Mouse (Mus musculus): Measurements from ENCODE around the gene Zfp322a. TPM values are rescaled to one million over a fixed set of nuclear protein-coding genes. Genes with fewer than 3 reads are reported as not detected.

Gene Zfp322a
- total and polyA plus RNA-seq, 3 experiments: 1.5 to 15.8 (median 14.8) TPM

DNA sequence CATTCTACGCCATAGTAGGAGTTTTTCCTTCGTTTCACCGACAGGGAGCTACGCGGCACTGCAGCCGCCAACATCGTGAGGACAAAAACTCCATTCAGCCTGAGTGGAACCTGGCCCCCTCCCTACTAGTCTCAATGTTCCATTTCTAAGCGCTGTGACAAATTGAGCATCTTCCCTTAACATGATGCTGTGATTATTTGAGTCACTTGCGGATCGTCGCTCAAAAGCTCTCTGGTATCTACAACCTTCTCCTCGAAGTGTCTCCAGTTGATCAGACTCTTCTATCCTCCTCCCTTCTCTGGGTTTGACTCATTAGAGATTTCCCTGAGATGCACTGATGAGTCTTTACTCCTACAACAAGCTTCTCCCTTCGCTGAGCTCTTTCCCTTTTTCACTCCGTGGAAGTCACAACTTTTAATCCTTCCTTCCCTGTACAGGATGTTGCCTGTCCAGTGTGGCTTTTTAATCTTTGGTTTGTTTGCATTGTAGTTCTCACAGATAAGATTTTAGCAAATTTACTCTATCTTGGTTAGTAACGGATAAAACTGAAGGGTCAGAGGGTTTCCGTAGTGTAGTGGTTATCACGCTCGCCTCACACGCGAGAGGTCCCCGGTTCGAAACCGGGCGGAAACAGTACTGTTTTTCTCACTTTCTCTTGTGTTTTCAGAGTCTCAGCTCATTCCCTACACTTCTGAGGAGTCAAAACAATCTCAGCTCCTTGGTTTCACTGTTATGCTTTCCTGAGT lies 61.8 kb downstream of the Zfp322a start:
- H3K9ac ChIP-seq (ENCODE audit: low read depth, low read length): no peak overlapping the region
- H3K79me2 ChIP-seq (replicated peaks; ENCODE audit: control insufficient read depth, insufficient read depth, low read length): no peaks in the 10 kb centered on the region
- peaks cover 19% of the 10 kb centered on the region for H3K27me3 ChIP-seq (ENCODE audit: control insufficient read depth, insufficient read depth, low read length)
- no peaks in the 10 kb centered on the region; the same call in 1 of the 2 replicates for H3K4me1 ChIP-seq (ENCODE audit: control insufficient read depth, insufficient read depth, low read length)
- TF ChIP-seq EP300 (IDR thresholded peaks at IDR 0.05; ENCODE audit: insufficient read depth, low read depth, low read length) (no peak), CTCF (IDR thresholded peaks at IDR 0.05) (no peak), POLR2A (IDR thresholded peaks at IDR 0.05; ENCODE audit: insufficient read depth, low read depth, low read length) (no peak)
- H3K4me3 ChIP-seq: no peak overlapping the region
- H3K27ac ChIP-seq: no peak overlapping the region
- no peaks in the 10 kb centered on the region for H3K36me3 ChIP-seq (ENCODE audit: control insufficient read depth, insufficient read depth, low read length)
- DNase-seq: no peak
- 8% methylated on average over 24 of the region's 24 CpGs for WGBS
- intact Hi-C loops (cut with DNase I): no loop called here

- WGBS: 24% methylated on average over 10 of the region's 10 CpGs
- no peak overlapping the region for H3K27ac ChIP-seq
- peaks cover 19% of the 10 kb centered on the region for H3K27me3 ChIP-seq (ENCODE audit: control insufficient read depth, insufficient read depth, low read length)
- intact Hi-C loops (cut with DNase I): no loop called here
- H3K4me3 ChIP-seq: no peak overlapping the region
- no peaks in the 10 kb centered on the region; the same call in 1 of the 2 replicates for H3K4me1 ChIP-seq (ENCODE audit: control insufficient read depth, insufficient read depth, low read length)
- H3K9ac ChIP-seq (ENCODE audit: low read depth, low read length): no peak overlapping the region
- no peaks in the 10 kb centered on the region for H3K36me3 ChIP-seq (ENCODE audit: control insufficient read depth, insufficient read depth, low read length)
- no peak for DNase-seq
- TF ChIP-seq POLR2A (IDR thresholded peaks at IDR 0.05; ENCODE audit: insufficient read depth, low read depth, low read length) (no peak), EP300 (IDR thresholded peaks at IDR 0.05; ENCODE audit: insufficient read depth, low read depth, low read length) (no peak), CTCF (IDR thresholded peaks at IDR 0.05) (no peak)
- no peaks in the 10 kb centered on the region for H3K79me2 ChIP-seq (replicated peaks; ENCODE audit: control insufficient read depth, insufficient read depth, low read length)
These were observed 62.3 kb downstream of the Zfp322a start for GRCm38 (mm10) chr13:23306707-23307068.

Other genes starting within 250 kb of the Zfp322a start
- not detected for gene Vmn1r218, start 236.1 kb downstream of the Zfp322a start, total RNA-seq (2021)
- gene Vmn1r218, start 236.1 kb downstream of the Zfp322a start, polyA plus RNA-seq (2012; rRNA removed): not detected in 2 replicates
- not detected for gene Vmn1r219, start 209.9 kb downstream of the Zfp322a start, total RNA-seq (2021)
- gene Vmn1r219, start 209.9 kb downstream of the Zfp322a start, polyA plus RNA-seq (2012; rRNA removed): not detected in 2 replicates
- not detected for gene Vmn1r220, start 181.2 kb downstream of the Zfp322a start, total RNA-seq (2021)
- gene Vmn1r220, start 181.2 kb downstream of the Zfp322a start, polyA plus RNA-seq (2012; rRNA removed): not detected in 2 replicates
- not detected for gene Vmn1r221, start 155.1 kb downstream of the Zfp322a start, total RNA-seq (2021)
- not detected in 2 replicates for gene Vmn1r221, start 155.1 kb downstream of the Zfp322a start, polyA plus RNA-seq (2012; rRNA removed)
- not detected for gene Vmn1r222, start 133.3 kb downstream of the Zfp322a start, total RNA-seq (2021)
- not detected in 2 replicates for gene Vmn1r222, start 133.3 kb downstream of the Zfp322a start, polyA plus RNA-seq (2012; rRNA removed)
- gene Vmn1r223, start 122.1 kb downstream of the Zfp322a start, total RNA-seq (2021): not detected
- gene Vmn1r223, start 122.1 kb downstream of the Zfp322a start, polyA plus RNA-seq (2012; rRNA removed): not detected in 2 replicates
- 1 to 10 TPM; 3.9 to 5.1 TPM for gene Abt1, start 54.7 kb upstream of the Zfp322a start, total RNA-seq (2021)
- gene Abt1, start 54.7 kb upstream of the Zfp322a start, polyA plus RNA-seq (2012; rRNA removed): 2.4 and 3.1 TPM in 2 replicates
- gene Btn1a1, start 96.7 kb upstream of the Zfp322a start, total RNA-seq (2021): not detected
- 0.20 TPM in 1 of 2 replicates, not detected in the other for gene Btn1a1, start 96.7 kb upstream of the Zfp322a start, polyA plus RNA-seq (2012; rRNA removed)
- gene Btn2a2, start 119.6 kb upstream of the Zfp322a start, total RNA-seq (2021): not detected
- gene Btn2a2, start 119.6 kb upstream of the Zfp322a start, polyA plus RNA-seq (2012; rRNA removed): not detected in 2 replicates
- 100 to 1,000 TPM; 212 to 239 TPM for gene Hist1h4h, start 161.8 kb upstream of the Zfp322a start, total RNA-seq (2021)
- 53.1 and 61.9 TPM in 2 replicates for gene Hist1h4h, start 161.8 kb upstream of the Zfp322a start, polyA plus RNA-seq (2012; rRNA removed)
- 1 to 10 TPM; 4.4 to 9.8 TPM for gene Hist1h2af, start 164.7 kb upstream of the Zfp322a start, total RNA-seq (2021)
- 1.9 and 2.0 TPM in 2 replicates for gene Hist1h2af, start 164.7 kb upstream of the Zfp322a start, polyA plus RNA-seq (2012; rRNA removed)
- 1 to 10 TPM in 1 of 2 experiments, under 1 TPM in 1; 0.94 to 2.1 TPM for gene Hist1h3g, start 166.2 kb upstream of the Zfp322a start, total RNA-seq (2021)
- 0.80 and 1.8 TPM in 2 replicates for gene Hist1h3g, start 166.2 kb upstream of the Zfp322a start, polyA plus RNA-seq (2012; rRNA removed)
- 1 to 10 TPM; 1.1 to 1.2 TPM for gene Hist1h2bh, start 174.2 kb upstream of the Zfp322a start, total RNA-seq (2021)
- 0.29 and 0.61 TPM in 2 replicates for gene Hist1h2bh, start 174.2 kb upstream of the Zfp322a start, polyA plus RNA-seq (2012; rRNA removed)
- gene Hist1h3f, start 174.8 kb upstream of the Zfp322a start, total RNA-seq (2021): 1 to 10 TPM; 5.1 to 5.5 TPM
- gene Hist1h3f, start 174.8 kb upstream of the Zfp322a start, polyA plus RNA-seq (2012; rRNA removed): 0.94 and 1.1 TPM in 2 replicates
- 10 to 100 TPM; 14.7 to 19.6 TPM for gene Hist1h4f, start 182.4 kb upstream of the Zfp322a start, total RNA-seq (2021)
- 0.88 TPM in 1 of 2 replicates, not detected in the other for gene Hist1h4f, start 182.4 kb upstream of the Zfp322a start, polyA plus RNA-seq (2012; rRNA removed)
- under 1 TPM; 0.86 to 0.91 TPM for gene Hist1h1d, start 184.1 kb upstream of the Zfp322a start, total RNA-seq (2021)
- gene Hist1h1d, start 184.1 kb upstream of the Zfp322a start, polyA plus RNA-seq (2012; rRNA removed): 0.04 and 0.09 TPM in 2 replicates
- 10 to 100 TPM; 14.0 to 14.6 TPM for gene Hist1h3e, start 193.2 kb upstream of the Zfp322a start, total RNA-seq (2021)
- 1.8 and 2.0 TPM in 2 replicates for gene Hist1h3e, start 193.2 kb upstream of the Zfp322a start, polyA plus RNA-seq (2012; rRNA removed)
- 1 to 10 TPM; 1.8 to 2.8 TPM for gene Hist1h2ae, start 202.0 kb upstream of the Zfp322a start, total RNA-seq (2021)
- gene Hist1h2ae, start 202.0 kb upstream of the Zfp322a start, polyA plus RNA-seq (2012; rRNA removed): 0.49 and 0.50 TPM in 2 replicates
- gene Hist1h2bg, start 202.2 kb upstream of the Zfp322a start, total RNA-seq (2021): 10 to 100 TPM; 16.4 to 19.5 TPM
- 3.3 TPM in 2 replicates for gene Hist1h2bg, start 202.2 kb upstream of the Zfp322a start, polyA plus RNA-seq (2012; rRNA removed)
- gene Hist1h2bf, start 205.0 kb upstream of the Zfp322a start, total RNA-seq (2021): 1 to 10 TPM; 5.2 to 8.4 TPM
- gene Hist1h2bf, start 205.0 kb upstream of the Zfp322a start, polyA plus RNA-seq (2012; rRNA removed): 1.00 TPM in 1 of 2 replicates, not detected in the other
- gene Hist1h2ad, start 205.2 kb upstream of the Zfp322a start, total RNA-seq (2021): 1 to 10 TPM; 1.4 to 2.8 TPM
- 0.61 TPM in 1 of 2 replicates, not detected in the other for gene Hist1h2ad, start 205.2 kb upstream of the Zfp322a start, polyA plus RNA-seq (2012; rRNA removed)
- gene Hist1h3d, start 206.6 kb upstream of the Zfp322a start, total RNA-seq (2021): 1 to 10 TPM; 1.5 to 2.3 TPM
- gene Hist1h3d, start 206.6 kb upstream of the Zfp322a start, polyA plus RNA-seq (2012; rRNA removed): 1.1 and 1.6 TPM in 2 replicates
- gene Hist1h4d, start 212.4 kb upstream of the Zfp322a start, total RNA-seq (2021): 10 to 100 TPM; 47.3 to 51.7 TPM
- 1.7 and 2.5 TPM in 2 replicates for gene Hist1h4d, start 212.4 kb upstream of the Zfp322a start, polyA plus RNA-seq (2012; rRNA removed)